Mouse (Mus musculus) stomach, embryonic 16.5 days (tissue): ENCODE data around the gene Gucy2e. TPM values are rescaled to one million over a fixed set of nuclear protein-coding genes. Genes with fewer than 3 reads are reported as not detected.

ENCODE experiments used
- ATAC-seq: fragments of 200-750 bp; cut with Nextera tagmentation; 2 replicates; pipeline ENCODE4 v1.8.0; 2017; ENCODE audit warnings: moderate number of reproducible peaks, moderate TSS enrichment; ENCODE audit not compliant: insufficient read depth, low FRiP score
- H3K27ac ChIP-seq: fragments of 300-500 bp; sonication (generic); 2 replicates; pipeline ENCODE4 v1.5.1; 2014; ENCODE audit warnings: low read length
- H3K27me3 ChIP-seq: fragments of 300-500 bp; sonication (generic); 2 replicates; pipeline ENCODE4 v1.6.1; 2014; ENCODE audit warnings: low read length, control low read depth, mixed read lengths; ENCODE audit not compliant: control insufficient read depth, insufficient read depth
- H3K36me3 ChIP-seq: fragments of 300-500 bp; sonication (generic); 2 replicates; pipeline ENCODE4 v1.6.1; 2014; ENCODE audit warnings: low read length; ENCODE audit not compliant: control insufficient read depth, insufficient read depth
- H3K4me1 ChIP-seq: fragments of 300-500 bp; sonication (generic); 2 replicates; pipeline ENCODE4 v1.6.1; 2014; ENCODE audit warnings: low read length, control low read depth, mixed read lengths; ENCODE audit not compliant: control insufficient read depth, insufficient read depth
- H3K4me2 ChIP-seq: fragments of 300-500 bp; sonication (generic); 2 replicates; pipeline ENCODE4 v1.6.1; 2014; ENCODE audit warnings: low read depth, low read length, mixed read lengths
- H3K4me3 ChIP-seq: fragments of 300-500 bp; sonication (generic); replicated peaks from 2 replicates; pipeline ENCODE4 v1.5.1; 2014; ENCODE audit warnings: mild to moderate bottlenecking, low read length
- H3K9ac ChIP-seq: fragments of 300-500 bp; sonication (generic); 2 replicates; pipeline ENCODE4 v1.6.1; 2014; ENCODE audit warnings: low read length
- H3K9me3 ChIP-seq: fragments of 300-500 bp; sonication (generic); replicated peaks from 2 replicates; pipeline ENCODE4 v1.6.1; 2016; ENCODE audit warnings: low read length, control low read depth; ENCODE audit not compliant: control insufficient read depth
- WGBS: fragments of 180-500 bp; shearing (Covaris S2); extraction: QIAGEN DNeasy Blood & Tissue Kit; methylation state at CpG from one replicate; pipeline ENCODE4 v1.1.7; 2014; 5-methylcytosine and 5-hydroxymethylcytosine counted together
- polyA plus RNA-seq: library from polyadenylated mRNA; unstranded; fragments of >200 nt; fragmentation: Nextera tagmentation; extraction: Ambion mirVana; gene quantifications from 2 replicates; pipeline ENCODE4 v1.2.1, GENCODE M21; 2015

Gene Gucy2e
- polyA plus RNA-seq, 1 experiment from 2014 or later = not detected

GRCm38 (mm10) chr11:69178525-69178924, 58.3 kb downstream of the Gucy2e start:
- Histone ChIP-seq H3K27ac (no peak overlapping the region), H3K4me3 (no peak overlapping the region), H3K4me1 (no peaks in the 10 kb centered on the region), H3K9ac (no peak overlapping the region), H3K27me3 (no peaks in the 10 kb centered on the region), H3K9me3 (no peaks in the 10 kb centered on the region), H3K4me2 (no peak overlapping the region), H3K36me3 (no peaks in the 10 kb centered on the region)
- 79% methylated on average over 3 of the region's 3 CpGs for WGBS
- no peak for ATAC-seq

DNA sequence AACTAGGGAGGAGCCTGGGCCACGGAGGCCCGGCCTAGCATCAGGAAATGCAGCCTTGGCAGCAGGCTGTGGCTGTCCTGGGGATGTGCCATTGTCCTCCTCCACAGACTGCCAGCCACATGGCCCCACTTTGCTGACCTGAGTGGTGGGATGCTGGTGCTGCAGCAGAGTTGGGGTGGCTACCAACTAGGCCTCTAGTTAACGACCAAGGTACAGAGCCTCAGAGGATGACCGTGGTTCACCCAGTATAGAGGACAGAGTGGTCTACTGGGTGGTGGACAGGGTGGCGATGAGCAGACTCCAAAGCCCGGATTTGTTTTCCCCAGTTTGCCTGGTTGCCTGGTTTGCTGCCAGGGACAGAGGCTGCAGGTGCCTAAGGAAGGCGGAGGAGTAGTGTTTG, 62.1 kb downstream of the Gucy2e start:
- ATAC-seq = no peak

DNA sequence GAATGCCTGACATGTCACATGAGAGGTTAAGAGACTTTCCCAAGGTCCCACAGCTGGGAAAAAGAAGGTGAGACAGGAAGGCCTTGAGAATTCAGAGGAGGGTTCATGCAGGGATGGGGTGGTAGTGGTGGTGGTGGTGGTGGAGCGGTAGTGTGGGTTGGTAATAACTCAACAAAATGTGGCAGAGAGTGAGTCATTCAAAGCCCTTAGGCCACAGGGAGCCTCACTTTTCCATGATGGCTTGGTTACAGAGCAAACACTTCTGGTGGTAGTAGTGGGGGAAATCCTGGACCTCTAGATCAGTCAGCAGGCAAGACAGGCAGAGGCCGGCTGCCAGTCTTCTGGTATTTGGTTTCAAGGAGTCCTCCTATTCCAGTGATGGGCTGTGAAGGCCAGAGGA, 64.2 kb downstream of the Gucy2e start:
- no peaks in the 10 kb centered on the region for H3K36me3 ChIP-seq
- H3K9me3 ChIP-seq = no peaks in the 10 kb centered on the region
- 81% methylated on average over 2 of the region's 2 CpGs for WGBS
- H3K27me3 ChIP-seq = no peaks in the 10 kb centered on the region
- H3K4me2 ChIP-seq = no peak overlapping the region
- no peak overlapping the region for H3K9ac ChIP-seq
- H3K27ac ChIP-seq = no peak overlapping the region
- no peaks in the 10 kb centered on the region for H3K4me1 ChIP-seq
- no peak overlapping the region for H3K4me3 ChIP-seq
- no peak for ATAC-seq

More for the DNA sequence above, 62.1 kb downstream of the Gucy2e start:
- Histone ChIP-seq H3K36me3 (no peaks in the 10 kb centered on the region), H3K27ac (no peak overlapping the region), H3K4me3 (no peak overlapping the region), H3K9me3 (no peaks in the 10 kb centered on the region), H3K27me3 (no peaks in the 10 kb centered on the region), H3K4me1 (no peaks in the 10 kb centered on the region), H3K9ac (no peak overlapping the region), H3K4me2 (no peak overlapping the region)
- 80% methylated on average over 7 of the region's 7 CpGs for WGBS

- H3K27me3 ChIP-seq = no peaks in the 10 kb centered on the region
- no peak overlapping the region for H3K4me2 ChIP-seq
- H3K4me3 ChIP-seq = no peak overlapping the region
- peak; percentile 60; the same call in 1 of the 2 replicates for ATAC-seq
- no peaks in the 10 kb centered on the region for H3K4me1 ChIP-seq
- no peaks in the 10 kb centered on the region for H3K9me3 ChIP-seq
- no peak overlapping the region for H3K27ac ChIP-seq
- no peaks in the 10 kb centered on the region for H3K36me3 ChIP-seq
- 22% methylated on average over 7 of the region's 7 CpGs for WGBS
- no peak overlapping the region for H3K9ac ChIP-seq
Measured at GRCm38 (mm10) chr11:69171626-69172025, 65.2 kb downstream of the Gucy2e start.

DNA sequence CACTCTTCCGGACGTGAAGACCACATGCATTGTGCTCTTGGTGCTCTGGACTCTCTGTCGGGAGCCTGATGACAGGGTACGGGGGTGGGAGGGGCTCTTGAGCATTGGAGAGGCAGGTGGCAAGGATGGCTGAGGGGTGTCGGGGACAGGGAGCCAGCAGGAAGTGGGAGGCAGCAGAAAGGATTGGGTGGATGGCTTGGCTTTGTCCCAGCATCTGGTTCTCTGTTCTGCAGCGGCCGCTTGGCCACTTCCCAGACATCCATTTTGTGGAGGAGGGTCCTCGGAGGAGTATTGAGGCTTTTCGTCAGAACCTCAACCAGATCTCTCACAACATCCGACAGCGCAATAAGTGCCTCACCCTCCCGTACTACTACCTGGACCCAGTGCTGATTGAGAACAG, 67.5 kb downstream of the Gucy2e start:
- H3K4me3 ChIP-seq = no peak overlapping the region
- H3K4me1 ChIP-seq = no peaks in the 10 kb centered on the region
- H3K9ac ChIP-seq = no peak overlapping the region
- H3K27ac ChIP-seq = no peak overlapping the region
- no peaks in the 10 kb centered on the region for H3K36me3 ChIP-seq
- ATAC-seq = no peak
- H3K4me2 ChIP-seq = no peak overlapping the region
- H3K27me3 ChIP-seq = no peaks in the 10 kb centered on the region
- WGBS = 76% methylated on average over 12 of the region's 12 CpGs
- no peaks in the 10 kb centered on the region for H3K9me3 ChIP-seq

Other genes starting within 250 kb of the Gucy2e start
- gene Pfas, start 228.6 kb downstream of the Gucy2e start, polyA plus RNA-seq = 24.1 and 25.2 TPM in 2 replicates
- gene Ctc1, start 221.1 kb downstream of the Gucy2e start, polyA plus RNA-seq = 34.5 and 43.9 TPM in 2 replicates
- 120 and 134 TPM in 2 replicates for gene Aurkb, start 191.4 kb downstream of the Gucy2e start, polyA plus RNA-seq
- gene Borcs6, start 177.3 kb downstream of the Gucy2e start, polyA plus RNA-seq = 7.2 and 7.8 TPM in 2 replicates
- gene Tmem107, start 166.2 kb downstream of the Gucy2e start, polyA plus RNA-seq = 58.2 and 62.1 TPM in 2 replicates
- 79.9 and 88.5 TPM in 2 replicates for gene Vamp2, start 148.5 kb downstream of the Gucy2e start, polyA plus RNA-seq
- 21.8 and 22.3 TPM in 2 replicates for gene Per1, start 141.8 kb downstream of the Gucy2e start, polyA plus RNA-seq
- gene Hes7, start 116.6 kb downstream of the Gucy2e start, polyA plus RNA-seq = 0.40 and 0.69 TPM in 2 replicates
- 0.27 and 0.61 TPM in 2 replicates for gene 9130213A22Rik, start 114.4 kb downstream of the Gucy2e start, polyA plus RNA-seq
- 2.0 and 5.4 TPM in 2 replicates for gene Aloxe3, start 111.1 kb downstream of the Gucy2e start, polyA plus RNA-seq
- gene Alox12b, start 80.0 kb downstream of the Gucy2e start, polyA plus RNA-seq = 42.2 and 90.0 TPM in 2 replicates
- 0.35 and 0.42 TPM in 2 replicates for gene Alox8, start 39.2 kb downstream of the Gucy2e start, polyA plus RNA-seq
- 18.3 and 18.9 TPM in 2 replicates for gene Cntrob, start 86.7 kb upstream of the Gucy2e start, polyA plus RNA-seq
- 131 and 147 TPM in 2 replicates for gene Trappc1, start 86.9 kb upstream of the Gucy2e start, polyA plus RNA-seq
- gene Kcnab3, start 89.2 kb upstream of the Gucy2e start, polyA plus RNA-seq = 0.65 and 0.79 TPM in 2 replicates
- gene Rnf227, start 103.4 kb upstream of the Gucy2e start, polyA plus RNA-seq = 11.8 TPM in 2 replicates
- gene Chd3, start 132.4 kb upstream of the Gucy2e start, polyA plus RNA-seq = 48.5 and 55.4 TPM in 2 replicates
- gene Naa38, start 158.5 kb upstream of the Gucy2e start, polyA plus RNA-seq = 144 and 148 TPM in 2 replicates
- gene Cyb5d1, start 158.6 kb upstream of the Gucy2e start, polyA plus RNA-seq = 29.4 TPM in 2 replicates
- 26.4 and 28.7 TPM in 2 replicates for gene Tmem88, start 161.2 kb upstream of the Gucy2e start, polyA plus RNA-seq
- gene Kdm6b, start 176.6 kb upstream of the Gucy2e start, polyA plus RNA-seq = 21.2 and 21.4 TPM in 2 replicates